Mouse (Mus musculus) fibroblast of lung, adult 2 months (primary cell): ENCODE measurements around the gene Ttc39b.

ENCODE experiments used
- DNase-seq: peaks from one replicate; pipeline ENCODE4 v3.0.0-alpha.2; 2011; ENCODE audit warnings: low read depth

Ttc39b gene

DNA sequence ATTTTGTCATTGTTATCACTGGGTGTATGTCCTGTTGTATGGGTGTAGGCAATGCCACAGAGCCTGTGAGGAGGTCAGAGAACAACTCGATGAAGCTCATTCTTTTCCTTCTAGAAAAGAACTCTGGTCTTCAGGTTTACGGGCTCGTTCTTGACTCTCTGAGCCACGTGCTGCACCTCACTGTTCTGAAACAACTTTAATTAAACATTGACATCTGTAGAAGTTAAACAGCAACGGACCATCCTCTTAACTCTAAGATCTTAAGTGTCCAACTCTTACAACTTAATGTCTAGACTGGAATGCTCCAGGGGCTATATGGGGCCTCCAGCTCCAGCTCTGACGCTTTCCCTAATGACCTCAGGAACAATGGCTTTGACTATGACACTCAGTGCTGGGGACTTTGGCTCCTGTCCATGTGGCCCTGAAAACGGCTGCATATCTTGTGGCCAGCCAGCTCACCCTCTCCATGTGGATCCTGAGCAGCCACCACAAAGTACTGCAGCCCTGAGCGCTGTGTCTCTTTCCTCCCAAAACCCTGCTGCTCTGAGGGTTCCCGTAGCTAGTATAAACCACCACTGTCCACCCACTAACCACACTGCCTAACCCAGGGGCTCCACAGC is 95.3 kb downstream of the Ttc39b start:
- no peak for DNase-seq

DNA sequence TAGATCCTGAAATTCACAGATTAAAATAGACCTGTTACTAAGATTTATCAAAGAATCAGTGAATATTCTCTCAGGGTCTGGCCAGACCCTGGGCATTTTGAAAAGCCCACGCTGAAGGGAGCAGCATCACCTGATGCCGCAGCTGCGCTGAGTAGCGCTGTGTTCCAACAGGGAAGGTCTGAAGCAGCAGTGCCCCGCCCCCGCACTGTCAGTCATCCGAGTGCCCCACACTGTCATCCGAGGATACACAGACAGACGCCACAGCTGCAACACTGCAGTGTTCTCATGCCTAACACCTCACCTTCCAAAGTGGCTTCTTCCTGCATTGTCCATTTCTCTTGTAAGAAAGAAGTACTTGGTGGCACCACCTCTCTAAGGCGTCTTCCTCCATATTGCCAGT is 96.0 kb downstream of the Ttc39b start:
- DNase-seq: no peak

DNA sequence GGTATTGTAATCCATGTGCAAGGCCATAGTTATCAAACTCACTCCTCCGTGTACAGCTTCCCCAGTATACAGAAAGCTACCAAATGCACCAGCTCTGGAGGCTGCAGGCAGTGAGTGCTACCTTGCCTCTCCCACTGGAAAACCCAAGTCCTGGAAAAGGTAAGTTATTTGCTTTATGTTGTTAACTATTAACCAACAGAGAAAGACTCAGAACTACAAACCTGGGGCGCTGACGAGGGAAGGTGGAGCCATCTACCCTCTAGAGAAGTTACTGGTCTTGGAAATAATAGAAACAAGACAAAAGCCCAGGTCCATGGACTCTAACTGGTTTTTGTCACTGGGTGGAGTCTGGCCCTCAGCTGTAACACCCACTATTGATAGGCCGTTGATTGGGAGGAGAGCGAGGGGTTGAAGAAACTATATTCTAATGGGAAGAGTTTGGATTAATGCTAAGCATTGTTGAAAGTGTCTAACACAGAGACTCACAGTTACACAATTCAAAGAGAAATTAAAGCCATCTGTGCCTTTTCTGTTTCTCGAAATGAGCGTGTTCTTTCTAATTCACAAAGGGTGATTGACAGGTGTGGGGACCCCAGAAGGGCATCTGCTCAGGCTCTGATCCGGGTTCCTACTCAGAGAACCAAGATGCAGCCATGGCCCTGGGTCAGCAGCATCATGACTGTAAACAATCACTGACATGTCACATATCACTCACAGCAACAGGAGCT is 98.3 kb downstream of the Ttc39b start:
- no peak for DNase-seq

DNA sequence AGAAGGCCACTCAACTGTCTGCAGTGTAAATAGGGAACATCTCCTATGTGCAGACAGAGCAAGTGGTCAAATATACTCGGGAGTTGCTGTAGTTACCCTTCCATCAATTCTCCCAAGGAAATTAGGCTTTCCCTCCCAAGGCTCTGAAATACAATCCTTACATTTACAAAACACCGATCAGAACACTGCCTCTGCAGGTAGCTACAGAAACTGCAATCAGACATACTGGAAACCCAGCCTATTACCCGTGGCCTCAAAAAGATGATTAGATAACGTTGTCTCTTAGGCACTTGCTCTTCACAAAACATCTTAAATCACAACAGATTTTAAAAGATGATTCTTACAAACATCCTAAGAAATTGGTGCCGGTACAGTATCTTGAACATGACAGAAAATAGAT is 99.8 kb downstream of the Ttc39b start:
- no peak for DNase-seq

DNA sequence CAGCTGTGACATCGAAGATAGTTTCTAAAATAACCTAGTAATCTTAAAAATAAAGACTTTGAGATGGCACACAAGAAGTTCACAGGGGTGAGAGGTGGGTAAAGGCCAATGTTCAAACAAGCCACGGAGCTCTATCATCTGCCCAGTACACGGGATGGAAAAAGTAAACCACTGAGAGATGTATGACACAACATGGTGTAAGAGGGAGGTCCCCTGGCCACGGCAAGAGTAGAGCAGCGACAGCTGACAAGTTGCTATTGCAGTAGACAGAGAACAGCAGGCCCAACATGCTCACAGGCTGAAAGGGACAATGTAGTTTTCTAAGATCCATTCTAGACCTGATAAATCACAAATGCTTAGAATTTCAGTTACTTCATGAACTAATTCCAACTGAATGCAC is 100.9 kb downstream of the Ttc39b start:
- DNase-seq: no peak

DNA sequence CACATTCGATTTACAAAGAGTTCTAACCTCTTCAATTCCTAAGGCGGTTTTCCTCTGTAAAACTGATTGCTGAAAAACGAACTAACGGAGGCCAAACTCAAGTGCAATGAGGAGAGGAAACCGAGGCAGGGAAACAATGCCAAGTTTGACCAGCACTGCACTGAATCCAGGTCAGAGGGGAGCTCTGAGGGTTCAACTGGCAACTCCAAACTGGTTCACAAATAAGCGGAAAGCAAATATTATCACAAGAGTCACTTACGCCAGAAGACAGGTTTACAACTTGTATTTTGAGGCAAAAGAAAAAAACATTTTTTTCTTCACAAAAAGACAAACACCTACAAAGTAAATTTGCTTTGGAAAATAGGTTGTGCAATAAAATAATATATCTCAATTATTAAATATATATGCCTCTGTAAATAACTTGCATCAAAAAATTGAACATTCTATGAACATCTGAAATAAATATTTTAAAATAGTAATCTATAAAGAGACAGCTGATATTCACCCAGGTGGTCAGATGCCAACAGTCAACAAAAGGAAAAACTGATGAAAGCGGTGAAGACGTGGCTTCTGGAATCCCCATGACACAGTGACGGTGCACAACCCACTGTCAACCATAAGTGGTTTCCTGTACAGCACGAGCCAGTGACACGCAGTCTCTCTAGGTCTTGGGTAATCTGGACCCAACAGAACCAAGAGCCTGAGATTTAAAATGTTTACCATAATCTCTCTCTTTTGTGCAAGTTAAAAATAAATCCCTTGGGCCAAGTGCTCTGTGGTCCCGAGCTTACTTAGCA is 103.1 kb downstream of the Ttc39b start:
- no peak for DNase-seq

DNA sequence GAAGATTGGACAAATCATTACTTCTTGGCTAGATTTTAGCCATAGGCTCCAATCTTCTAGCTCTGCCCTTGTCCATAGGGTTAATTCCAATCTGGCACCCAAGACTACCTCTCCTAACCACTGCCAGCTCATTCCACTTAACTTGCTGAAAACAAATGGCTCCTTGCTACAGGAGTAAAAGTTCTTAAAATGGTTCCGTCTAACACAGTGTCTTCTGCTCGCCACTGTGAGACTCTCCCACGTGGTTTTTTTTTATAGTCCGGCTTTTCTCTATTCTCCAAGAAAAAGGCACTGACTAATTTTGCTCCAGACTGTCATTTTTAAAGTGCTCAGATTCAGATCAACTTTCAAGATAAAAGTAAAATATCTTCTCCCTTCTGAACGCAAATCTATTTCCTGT is 104.8 kb downstream of the Ttc39b start:
- DNase-seq: no peak

DNA sequence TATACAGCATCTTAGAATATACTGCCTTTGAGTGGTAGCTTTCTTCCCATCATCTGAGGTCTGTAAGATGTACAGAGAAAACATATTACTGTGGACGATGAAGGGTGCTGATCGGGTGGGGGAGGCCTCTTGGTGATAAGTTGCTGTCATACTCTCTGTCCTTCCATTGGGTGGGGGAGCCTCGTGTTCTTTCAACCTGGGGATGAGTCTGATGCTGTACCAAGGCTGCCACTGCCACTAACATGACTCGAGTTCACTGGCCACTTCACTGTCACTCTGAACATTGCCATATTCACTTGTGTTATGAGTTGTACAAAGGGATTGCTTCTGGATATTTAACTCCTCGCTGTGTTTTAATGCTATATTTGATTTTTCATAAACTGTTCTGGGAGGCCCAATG is 106.9 kb downstream of the Ttc39b start:
- no peak for DNase-seq

DNA sequence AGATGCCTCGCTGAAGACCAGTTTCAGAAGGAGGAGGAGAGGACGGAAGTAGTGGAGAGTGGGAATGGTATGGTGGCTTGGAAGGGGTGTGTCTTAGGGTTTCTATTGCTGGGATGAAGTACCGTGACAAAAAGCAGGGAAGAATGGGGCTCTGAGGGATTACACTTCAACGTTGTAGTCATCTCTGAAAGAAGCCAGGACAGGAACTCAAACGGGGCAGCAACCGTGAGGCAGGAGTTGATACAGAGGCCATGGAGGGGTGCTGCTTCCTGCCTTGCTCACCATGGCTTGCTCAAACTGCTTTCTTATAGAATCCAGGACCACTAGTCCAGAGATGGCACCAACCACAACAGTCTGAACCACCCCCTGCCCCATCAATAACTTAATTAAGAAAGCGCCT is 107.7 kb downstream of the Ttc39b start:
- no peak for DNase-seq

DNA sequence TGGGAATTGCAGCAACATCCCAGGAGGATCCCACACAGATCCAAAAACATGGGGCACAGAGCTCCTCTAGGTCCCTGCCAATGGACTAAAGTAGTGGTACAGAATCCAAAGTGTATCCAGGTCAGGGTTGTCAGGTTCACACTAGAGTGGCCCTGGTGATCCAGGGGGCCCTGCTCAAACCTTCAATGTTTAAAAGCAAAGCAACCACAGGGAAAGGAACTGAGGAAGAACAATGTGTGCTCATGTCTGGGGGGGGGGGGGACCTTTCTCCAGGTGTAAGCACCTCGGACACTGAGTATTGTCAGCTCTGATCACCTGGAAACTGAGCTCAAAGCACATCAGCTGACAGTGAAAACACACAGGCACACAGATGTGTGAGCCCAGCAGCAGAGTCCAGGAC is 108.3 kb downstream of the Ttc39b start:
- DNase-seq: no peak

DNA sequence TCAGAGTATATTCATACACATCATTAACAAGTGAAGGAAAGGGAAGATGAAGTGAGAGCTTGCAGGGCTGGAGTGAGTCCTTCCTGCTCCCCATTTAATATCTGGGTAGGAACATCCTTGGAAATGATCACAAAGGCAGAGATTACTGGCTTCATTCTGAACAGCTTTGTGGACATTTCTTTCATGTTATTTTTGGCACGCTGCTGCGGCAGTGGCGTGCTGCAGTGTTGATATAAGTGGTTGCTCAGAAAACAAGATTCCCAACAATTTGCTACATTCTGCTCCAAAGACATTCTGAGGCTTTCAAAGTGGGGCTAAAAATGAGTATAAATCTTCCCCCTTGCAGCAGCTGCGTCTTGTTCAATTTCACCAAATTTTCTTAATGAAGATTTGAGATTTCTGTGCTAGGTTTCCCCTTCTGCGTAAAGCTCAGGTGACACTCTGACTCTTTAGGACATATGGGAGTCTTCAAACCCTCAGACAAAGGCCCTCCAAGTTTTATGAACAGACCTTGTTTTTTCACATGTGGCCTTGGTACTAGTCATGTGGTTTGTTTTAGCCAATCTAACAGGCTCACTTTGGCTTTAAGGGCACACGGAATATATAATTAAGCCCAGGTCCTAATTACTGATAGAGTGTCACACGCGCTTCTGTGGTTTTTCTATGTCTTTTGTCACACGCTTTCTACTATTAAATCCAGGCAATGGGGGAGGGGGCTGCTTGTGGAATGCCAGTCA is 109.1 kb downstream of the Ttc39b start:
- DNase-seq: peak; percentile 57

DNA sequence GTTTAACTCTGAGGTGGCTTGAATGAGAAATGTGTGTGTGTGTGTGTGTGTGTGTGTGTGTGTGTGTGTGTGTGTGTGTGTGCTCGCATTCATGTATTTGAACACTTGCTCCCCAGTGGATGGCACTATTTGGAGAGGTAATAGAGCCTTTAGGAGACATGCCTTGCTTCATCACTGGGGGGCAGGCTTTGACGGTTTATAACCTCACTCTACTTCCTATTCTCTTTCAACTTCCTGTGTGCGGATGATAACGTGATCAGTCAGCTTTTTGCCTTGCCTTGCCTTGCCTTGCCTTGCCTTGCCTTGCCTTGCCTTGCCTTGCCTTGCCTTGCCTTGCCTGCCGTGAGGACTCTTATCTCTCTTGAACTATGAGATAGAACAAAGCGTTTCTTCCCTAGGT is 110.3 kb downstream of the Ttc39b start:
- DNase-seq: no peak

DNA sequence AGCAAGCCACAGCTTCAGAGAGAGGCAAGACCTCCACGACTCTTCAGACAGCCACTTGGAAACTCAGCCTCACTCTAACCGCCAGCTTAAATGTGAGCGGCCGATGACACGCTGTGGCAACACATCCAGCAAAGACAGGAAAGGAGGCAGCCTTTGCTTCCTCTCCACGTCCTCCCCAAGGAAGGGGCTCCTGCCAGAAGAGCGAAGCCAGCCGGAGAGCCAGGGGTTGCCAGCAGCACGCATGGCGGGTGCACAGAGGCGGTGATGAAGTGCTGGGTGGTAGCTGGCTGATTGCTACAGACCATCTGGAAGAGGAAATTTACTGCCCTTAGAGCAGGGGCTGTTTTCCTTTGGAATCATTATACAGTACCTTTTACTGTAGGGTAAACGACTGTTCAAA is 112.3 kb downstream of the Ttc39b start:
- no peak for DNase-seq

DNA sequence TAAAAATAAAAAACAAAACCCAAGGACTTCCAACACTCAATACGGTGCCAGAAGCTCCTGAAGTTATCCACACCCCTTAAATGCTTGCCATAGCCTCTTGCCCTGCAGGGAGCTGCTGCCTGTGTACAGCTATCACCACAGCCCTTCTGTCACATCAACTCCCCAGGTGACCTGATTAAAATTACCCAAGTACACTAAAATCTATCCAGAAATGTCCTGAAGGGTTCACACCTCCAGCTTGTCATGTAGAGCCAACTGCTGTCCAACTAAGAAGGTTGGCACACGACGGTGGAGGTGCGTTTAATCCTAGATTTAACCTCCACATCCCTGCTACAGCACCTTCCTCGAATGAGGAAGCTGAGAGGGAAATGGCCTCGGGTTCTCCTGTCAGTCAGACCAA is 113.6 kb downstream of the Ttc39b start:
- DNase-seq: no peak

DNA sequence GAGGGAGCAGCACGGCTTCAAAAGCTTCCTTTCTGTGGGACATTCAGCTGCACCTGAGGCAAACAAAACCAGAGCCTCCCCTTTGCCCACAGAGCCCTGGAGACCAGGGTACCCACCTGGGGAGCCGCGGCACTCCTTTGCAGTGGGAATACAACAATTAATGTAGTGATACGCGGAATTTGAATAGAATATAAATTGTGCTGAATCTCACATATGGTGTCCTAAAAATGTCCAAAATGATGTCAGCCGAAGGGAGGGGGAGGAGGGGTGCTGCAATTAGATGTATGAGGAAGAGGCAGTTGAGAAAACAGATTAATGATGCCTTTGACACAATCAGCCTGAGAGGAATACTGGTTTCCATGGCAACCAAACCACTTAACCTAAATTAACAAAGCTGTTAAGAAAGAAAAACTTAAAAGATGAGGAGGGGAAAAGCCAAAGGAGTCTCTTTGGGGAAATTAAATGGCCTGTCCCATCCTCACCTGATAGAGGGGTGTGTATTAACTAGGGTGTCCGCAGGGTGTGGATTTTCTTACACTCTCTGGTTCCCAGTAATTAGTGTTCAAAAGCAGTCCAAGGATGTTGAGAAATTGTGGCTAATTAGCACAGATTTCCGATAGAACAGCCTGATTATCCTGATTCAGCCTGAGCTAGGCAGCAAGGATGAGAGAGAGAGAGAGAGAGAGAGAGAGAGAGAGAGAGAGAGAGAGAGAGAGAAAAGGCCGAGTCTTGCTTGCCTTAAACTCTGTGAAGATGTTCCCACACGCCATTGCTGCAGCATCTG is 117.1 kb downstream of the Ttc39b start:
- DNase-seq: no peak

DNA sequence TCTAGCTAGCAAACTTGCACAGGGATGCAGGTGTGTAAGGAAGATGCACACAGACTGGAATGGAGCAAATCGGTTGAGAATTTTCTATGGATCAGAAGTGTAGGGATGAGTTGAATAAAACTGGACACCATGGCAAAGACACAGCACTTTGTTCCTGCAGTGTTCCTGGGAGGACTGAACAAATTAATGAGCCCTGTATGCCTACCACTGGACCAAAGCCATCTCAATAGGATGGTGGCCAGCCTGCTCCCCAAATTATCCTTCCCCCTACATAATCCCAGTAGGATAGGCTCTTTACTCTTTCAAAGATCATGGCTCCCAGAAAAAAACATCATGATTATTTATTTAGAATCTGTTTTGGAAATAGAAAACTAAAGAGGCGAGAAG is 117.6 kb downstream of the Ttc39b start:
- DNase-seq: no peak

DNA sequence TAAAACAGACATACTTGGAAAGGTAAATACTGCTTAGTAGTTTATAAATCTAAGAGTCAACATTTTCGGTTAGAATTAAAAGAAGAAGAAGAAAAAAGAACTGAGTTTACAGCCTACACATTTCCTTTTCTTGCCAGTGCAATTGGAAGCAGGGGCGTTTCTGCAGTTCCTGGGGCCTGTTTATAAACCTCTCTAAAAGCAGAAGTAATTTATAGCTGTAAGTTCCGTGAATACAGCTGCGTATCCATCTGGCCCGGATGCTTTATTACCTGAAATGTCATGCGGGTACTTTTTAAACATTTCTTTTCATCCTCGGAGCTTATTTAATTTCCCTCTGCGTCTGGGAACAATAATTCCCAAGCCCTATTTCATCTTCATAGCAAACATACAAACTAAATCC is 124.7 kb downstream of the Ttc39b start:
- no peak for DNase-seq

DNA sequence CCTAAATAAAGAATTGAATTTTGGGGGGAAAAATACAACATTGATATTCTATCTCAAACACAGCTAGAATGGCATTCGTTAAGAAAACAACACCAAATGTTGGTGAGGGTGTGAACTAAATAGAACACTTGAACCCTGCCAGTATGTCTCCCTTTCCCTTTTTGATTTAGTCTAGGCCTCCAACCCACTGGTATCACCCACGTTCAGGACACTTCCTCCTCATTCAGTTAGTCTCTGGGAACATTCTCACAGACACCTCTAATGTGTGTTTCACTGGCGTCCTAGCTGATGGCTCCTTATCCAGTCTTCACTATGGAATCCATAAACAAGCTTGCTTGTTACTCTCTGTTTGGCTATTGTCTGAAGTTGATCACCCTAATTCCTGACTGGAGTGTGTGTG is 125.9 kb downstream of the Ttc39b start:
- no peak for DNase-seq

DNA sequence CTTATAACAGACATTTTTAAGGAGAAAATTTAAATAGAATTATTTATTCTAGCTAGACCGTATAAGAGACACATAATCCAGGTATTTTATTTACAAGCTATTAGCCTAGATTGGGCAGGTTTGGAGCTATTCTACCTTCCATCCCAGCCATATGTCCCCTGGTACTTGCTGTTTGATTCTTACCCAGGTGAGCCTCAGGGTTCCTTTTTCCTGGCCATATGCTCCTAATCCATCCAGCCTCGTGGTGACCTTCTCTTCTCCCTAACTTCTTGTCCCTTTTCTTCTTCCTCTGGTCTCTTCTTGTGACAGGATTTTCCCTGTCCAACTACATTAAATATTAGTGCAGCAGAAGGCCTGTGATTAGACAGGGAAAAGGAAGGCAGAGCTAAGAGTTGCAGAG is 134.3 kb downstream of the Ttc39b start:
- no peak for DNase-seq

DNA sequence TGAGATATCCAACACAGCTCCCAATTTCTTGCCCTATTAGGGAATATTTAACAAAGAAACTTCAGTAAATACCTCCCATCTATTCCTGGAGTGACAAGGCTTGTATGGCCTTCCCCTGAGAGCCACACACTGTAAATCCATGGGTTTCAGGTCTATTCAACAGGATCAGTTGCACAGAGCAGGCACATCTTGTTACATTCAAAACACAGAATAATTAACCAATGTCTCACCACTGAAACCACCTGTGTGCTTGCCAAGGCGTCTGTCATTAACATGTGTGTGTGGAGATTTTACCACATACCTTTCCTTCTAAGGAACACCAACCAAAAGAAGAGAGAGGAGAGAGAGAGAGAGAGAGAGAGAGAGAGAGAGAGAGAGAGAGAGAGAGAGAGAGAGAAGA is 136.7 kb downstream of the Ttc39b start:
- DNase-seq: no peak

DNA sequence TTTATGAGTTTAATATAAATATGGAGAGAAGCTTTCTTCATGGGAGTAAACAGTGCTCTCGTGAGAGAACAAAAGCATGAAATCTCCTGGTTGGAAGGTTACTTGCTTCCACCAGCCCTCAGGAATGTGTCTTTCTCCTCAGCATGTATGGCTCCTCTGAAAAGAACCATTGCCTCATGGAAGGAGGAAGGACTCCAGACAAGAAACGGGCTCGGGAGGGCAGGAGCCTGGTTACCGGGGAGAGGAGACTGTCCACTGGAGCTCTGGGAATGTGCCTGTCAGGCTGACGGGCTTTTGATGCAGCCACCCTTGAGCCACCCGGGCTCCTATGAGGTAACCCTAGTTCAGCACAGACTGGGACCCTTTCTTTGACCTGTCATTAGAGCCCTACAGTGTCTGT is 137.6 kb downstream of the Ttc39b start:
- DNase-seq: no peak
